Mouse (Mus musculus) kidney, embryonic 16.5 days (tissue): ENCODE data around the gene B9d1. TPM values are rescaled to one million over a fixed set of nuclear protein-coding genes. Genes with fewer than 3 reads are reported as not detected.

Experiments used
- ATAC-seq: fragments of 200-750 bp; cut with Nextera tagmentation; 2 replicates; pipeline ENCODE4 v1.8.0; 2017; ENCODE audit warnings: moderate TSS enrichment; ENCODE audit not compliant: low FRiP score, low TSS enrichment
- H3K27ac ChIP-seq: fragments of 300-500 bp; sonication (generic); 2 replicates; pipeline ENCODE4 v1.5.1; 2014; ENCODE audit warnings: low read length
- H3K27me3 ChIP-seq: fragments of 300-500 bp; sonication (generic); 2 replicates; pipeline ENCODE4 v1.6.1; 2014; ENCODE audit warnings: low read length, control low read depth, mixed read lengths; ENCODE audit not compliant: insufficient read depth
- H3K36me3 ChIP-seq: fragments of 300-500 bp; sonication (generic); 2 replicates; pipeline ENCODE4 v1.6.1; 2014; ENCODE audit warnings: low read length, control low read depth, mixed read lengths; ENCODE audit not compliant: insufficient read depth
- H3K4me1 ChIP-seq: fragments of 300-500 bp; sonication (generic); 2 replicates; pipeline ENCODE4 v1.6.1; 2014; ENCODE audit warnings: low read length, control low read depth, mixed read lengths; ENCODE audit not compliant: insufficient read depth
- H3K4me2 ChIP-seq: fragments of 300-500 bp; sonication (generic); replicated peaks from 2 replicates; pipeline ENCODE4 v1.6.1; 2014; ENCODE audit warnings: low read depth, low read length
- H3K4me3 ChIP-seq: fragments of 300-500 bp; sonication (generic); 2 replicates; pipeline ENCODE4 v1.5.1; 2014; ENCODE audit warnings: mild to moderate bottlenecking, low read length
- H3K9ac ChIP-seq: fragments of 300-500 bp; sonication (generic); replicated peaks from 2 replicates; pipeline ENCODE4 v1.6.1; 2014; ENCODE audit warnings: low read length
- H3K9me3 ChIP-seq: fragments of 300-500 bp; sonication (generic); 2 replicates; pipeline ENCODE4 v1.6.1; 2016; ENCODE audit warnings: low read length, control low read depth
- WGBS: fragments of 180-500 bp; shearing (Covaris S2); extraction: QIAGEN DNeasy Blood & Tissue Kit; methylation state at CpG from one replicate; pipeline ENCODE4 v1.1.7; 2014; 5-methylcytosine and 5-hydroxymethylcytosine counted together
- polyA plus RNA-seq: library from polyadenylated mRNA; unstranded; fragments of >200 nt; fragmentation: Nextera tagmentation; extraction: Ambion mirVana; gene quantifications from 2 replicates; pipeline ENCODE4 v1.2.1, GENCODE M21; 2015

The B9d1 gene
- polyA plus RNA-seq, 1 experiment from 2014 or later = 53.8 TPM

DNA sequence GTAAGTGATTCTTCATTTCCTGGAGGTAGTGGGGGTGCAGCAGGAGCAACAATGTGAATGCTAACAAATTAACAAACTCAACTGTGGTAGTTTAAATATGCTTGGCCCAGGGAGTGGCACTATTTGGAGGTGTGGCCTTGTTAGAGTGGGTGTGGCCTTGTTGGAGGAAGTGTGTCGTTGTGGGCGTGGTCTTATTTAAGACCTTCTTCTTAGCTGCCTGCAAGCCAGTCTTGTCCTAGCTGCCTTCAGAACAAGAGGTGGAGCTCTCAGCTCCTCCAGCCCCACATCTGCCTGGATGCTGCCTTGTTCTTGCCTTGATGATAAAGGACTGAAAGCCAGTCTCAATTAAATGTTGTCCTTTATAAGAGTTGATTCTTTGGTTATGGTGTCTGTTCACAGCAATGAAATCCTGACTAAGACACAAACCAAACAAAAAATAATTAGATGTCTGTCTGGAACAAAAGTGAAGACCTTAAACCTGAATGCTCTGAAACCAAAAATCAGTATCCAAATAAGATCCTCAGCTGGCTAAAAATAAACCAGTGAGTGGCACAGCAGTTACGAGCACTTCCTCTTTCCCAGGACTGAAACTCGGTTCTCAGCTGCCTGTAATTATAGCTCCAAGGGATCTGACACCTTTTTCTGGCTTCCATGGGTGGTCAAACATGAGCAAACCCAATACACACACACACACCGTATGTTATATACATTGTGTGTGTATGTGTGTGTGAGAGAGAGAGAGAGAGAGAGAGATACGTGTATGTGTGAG lies 6.0 kb upstream of the B9d1 start:
- Histone ChIP-seq H3K27ac (no peak overlapping the region), H3K4me2 (no peak overlapping the region), H3K36me3 (no peaks in the 10 kb centered on the region), H3K9ac (no peak overlapping the region), H3K4me3 (no peak overlapping the region), H3K9me3 (no peaks in the 10 kb centered on the region), H3K4me1 (peaks cover 5% of the 10 kb centered on the region; the same call in 1 of the 2 replicates), H3K27me3 (no peaks in the 10 kb centered on the region)
- no peak for ATAC-seq
- 61% methylated on average over 6 of the region's 6 CpGs for WGBS

DNA sequence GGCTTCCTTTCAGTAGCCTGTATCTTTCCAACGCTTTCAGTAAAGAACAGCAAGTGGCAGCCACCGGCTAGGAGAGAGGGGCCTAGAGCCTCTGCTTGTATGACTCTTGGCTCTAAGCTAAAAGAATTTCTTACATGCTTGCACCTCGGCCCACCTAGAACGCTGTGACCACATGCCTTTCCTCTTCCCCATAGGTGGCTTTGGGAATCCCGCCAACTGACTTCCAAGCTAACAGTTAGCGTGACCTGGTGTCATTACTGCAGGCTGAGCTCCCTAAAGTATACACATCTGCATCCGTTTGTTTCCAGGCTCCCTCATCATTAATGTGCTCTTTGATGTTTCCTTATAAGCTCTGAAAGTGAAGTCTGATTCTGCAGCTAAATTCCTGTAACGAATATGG lies 1.0 kb upstream of the B9d1 start:
- no peak for ATAC-seq
- H3K27me3 ChIP-seq = no peaks in the 10 kb centered on the region
- no peak overlapping the region for H3K4me2 ChIP-seq
- H3K27ac ChIP-seq = no peak overlapping the region
- H3K4me3 ChIP-seq = no peak overlapping the region
- no peaks in the 10 kb centered on the region for H3K36me3 ChIP-seq
- no peak overlapping the region for H3K9ac ChIP-seq
- H3K4me1 ChIP-seq = peaks cover 8% of the 10 kb centered on the region
- H3K9me3 ChIP-seq = no peaks in the 10 kb centered on the region
- WGBS = 70% methylated on average over 8 of the region's 8 CpGs

GRCm38 (mm10) chr11:61514953-61515352 lies 10.0 kb downstream of the B9d1 start:
- H3K27me3 ChIP-seq = no peaks in the 10 kb centered on the region
- no peaks in the 10 kb centered on the region for H3K4me1 ChIP-seq
- 46% methylated on average over 3 of the region's 3 CpGs for WGBS
- no peak for ATAC-seq
- no peak overlapping the region for H3K4me3 ChIP-seq
- no peak overlapping the region for H3K4me2 ChIP-seq
- no peak overlapping the region for H3K27ac ChIP-seq
- peaks cover 25% of the 10 kb centered on the region for H3K36me3 ChIP-seq
- no peaks in the 10 kb centered on the region for H3K9me3 ChIP-seq
- H3K9ac ChIP-seq = no peak overlapping the region

DNA sequence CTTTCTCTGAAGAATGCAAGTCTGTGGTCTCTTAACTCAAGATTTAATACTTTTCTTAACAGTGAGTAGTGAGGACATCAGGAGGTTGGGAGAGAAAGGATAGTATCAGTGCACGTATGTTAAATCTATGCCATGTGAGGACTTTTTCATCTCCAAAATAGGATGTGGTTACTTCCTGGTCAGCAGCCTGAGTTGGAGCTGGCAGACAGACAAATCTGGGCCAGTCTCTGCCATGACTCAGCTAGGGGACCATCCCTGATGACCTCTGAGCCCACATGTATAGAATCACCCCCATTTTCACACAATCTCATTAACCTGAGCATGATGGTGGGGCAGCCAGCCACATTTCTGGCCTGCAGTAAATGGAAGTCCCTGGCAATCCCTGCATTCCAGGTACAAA lies 13.0 kb downstream of the B9d1 start:
- peaks cover 50% of the 10 kb centered on the region; the same call in 1 of the 2 replicates for H3K36me3 ChIP-seq
- H3K27me3 ChIP-seq = no peaks in the 10 kb centered on the region
- H3K9me3 ChIP-seq = no peaks in the 10 kb centered on the region
- 82% methylated on average over 1 of the region's 1 CpGs for WGBS
- no peak overlapping the region for H3K9ac ChIP-seq
- no peaks in the 10 kb centered on the region for H3K4me1 ChIP-seq
- no peak overlapping the region for H3K4me2 ChIP-seq
- H3K4me3 ChIP-seq = no peak overlapping the region
- H3K27ac ChIP-seq = no peak overlapping the region
- no peak for ATAC-seq

DNA sequence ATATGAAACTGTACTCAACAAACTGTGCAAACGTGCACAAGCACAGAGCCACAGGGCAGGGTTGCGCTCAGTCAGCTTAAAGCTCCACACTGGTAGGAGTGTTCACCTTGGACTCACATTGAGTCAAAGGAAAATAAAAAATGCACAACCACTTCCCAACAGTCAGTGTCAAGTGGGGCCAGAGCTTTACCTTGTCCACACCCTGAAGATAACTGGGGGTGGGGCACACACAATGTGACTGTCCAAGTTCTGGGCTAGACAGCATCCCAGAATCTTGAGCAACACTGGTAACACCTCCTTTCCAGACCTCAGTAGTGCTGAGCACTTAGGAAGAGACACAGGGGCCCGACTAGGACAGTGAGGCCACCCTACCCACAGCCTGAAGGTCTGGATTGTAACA lies 13.9 kb downstream of the B9d1 start:
- Histone ChIP-seq H3K9ac (no peak overlapping the region), H3K4me1 (no peaks in the 10 kb centered on the region), H3K4me3 (no peak overlapping the region), H3K27me3 (no peaks in the 10 kb centered on the region), H3K4me2 (no peak overlapping the region), H3K9me3 (no peaks in the 10 kb centered on the region), H3K36me3 (peaks cover 53% of the 10 kb centered on the region; the same call in 1 of the 2 replicates), H3K27ac (no peak overlapping the region)
- no peak for ATAC-seq
- WGBS = 92% methylated on average over 3 of the region's 3 CpGs

GRCm38 (mm10) chr11:61519484-61520107 lies 14.7 kb downstream of the B9d1 start:
- H3K9me3 ChIP-seq = no peaks in the 10 kb centered on the region
- peaks cover 50% of the 10 kb centered on the region; the same call in 1 of the 2 replicates for H3K36me3 ChIP-seq
- no peak overlapping the region for H3K27ac ChIP-seq
- H3K27me3 ChIP-seq = no peaks in the 10 kb centered on the region
- WGBS = 85% methylated on average over 3 of the region's 3 CpGs
- H3K9ac ChIP-seq = no peak overlapping the region
- no peak overlapping the region for H3K4me3 ChIP-seq
- no peak overlapping the region for H3K4me2 ChIP-seq
- H3K4me1 ChIP-seq = no peaks in the 10 kb centered on the region
- no peak for ATAC-seq

DNA sequence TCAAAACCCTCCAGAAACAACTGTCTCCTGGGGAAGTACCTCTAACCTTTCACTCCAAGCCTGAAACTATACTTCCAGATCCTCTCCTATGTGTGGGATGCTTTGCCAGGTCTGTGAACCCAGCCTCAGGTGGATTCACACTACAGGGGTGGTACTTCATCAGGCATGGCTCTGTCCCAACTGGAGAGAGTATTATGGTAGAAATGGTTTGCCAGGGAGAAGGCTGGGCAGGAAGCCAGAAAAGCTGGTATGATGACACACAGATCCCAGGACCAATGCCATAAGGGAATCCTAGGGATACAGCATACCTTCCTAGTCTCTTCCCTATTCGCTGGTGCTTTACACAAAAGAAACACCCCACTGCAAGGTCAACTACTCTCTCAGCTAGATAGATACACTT lies 21.9 kb downstream of the B9d1 start:
- 90% methylated on average over 1 of the region's 1 CpGs for WGBS
- H3K36me3 ChIP-seq = peaks cover 17% of the 10 kb centered on the region; the same call in 1 of the 2 replicates

DNA sequence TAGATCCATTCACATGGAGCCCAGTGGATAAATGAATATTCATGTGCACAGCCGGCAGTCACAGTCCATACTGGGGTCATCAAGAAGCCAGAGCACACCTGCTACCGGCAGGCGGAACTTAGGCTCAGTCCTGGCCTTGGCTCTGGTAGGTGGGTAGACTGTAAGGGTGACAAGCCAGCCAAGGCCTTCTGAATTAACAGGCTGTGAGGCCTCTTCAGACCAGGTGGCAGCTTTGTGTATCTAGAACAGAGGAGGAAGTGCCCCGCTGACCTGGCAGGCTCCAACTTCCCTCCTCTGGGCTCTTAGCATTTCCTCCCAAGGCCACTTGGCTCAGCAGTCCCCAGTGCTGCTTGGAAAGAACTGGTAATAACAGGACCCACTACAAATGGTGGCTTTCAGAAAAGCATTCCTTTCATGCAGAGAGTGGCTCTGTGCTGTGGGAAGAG lies 24.3 kb downstream of the B9d1 start:
- Histone ChIP-seq H3K4me3 (no peak overlapping the region), H3K4me1 (peaks cover 3% of the 10 kb centered on the region), H3K27me3 (no peaks in the 10 kb centered on the region), H3K4me2 (no peak overlapping the region), H3K27ac (peak overlapping the region; percentile 52), H3K36me3 (peaks cover 14% of the 10 kb centered on the region; the same call in 1 of the 2 replicates), H3K9ac (no peak overlapping the region), H3K9me3 (no peaks in the 10 kb centered on the region)
- 45% methylated on average over 4 of the region's 4 CpGs for WGBS
- peak; percentile 67 for ATAC-seq

More for the DNA sequence above, 21.9 kb downstream of the B9d1 start:
- no peak for ATAC-seq
- Histone ChIP-seq H3K4me3 (no peak overlapping the region), H3K27ac (no peak overlapping the region), H3K4me2 (no peak overlapping the region), H3K9ac (no peak overlapping the region), H3K9me3 (no peaks in the 10 kb centered on the region), H3K4me1 (peaks cover 3% of the 10 kb centered on the region), H3K27me3 (no peaks in the 10 kb centered on the region)

- WGBS = 96% methylated on average over 2 of the region's 2 CpGs
- no peak overlapping the region for H3K9ac ChIP-seq
- peak overlapping the region; percentile 43; the same call in 1 of the 2 replicates for H3K27ac ChIP-seq
- H3K4me3 ChIP-seq = no peak overlapping the region
- H3K9me3 ChIP-seq = no peaks in the 10 kb centered on the region
- peaks cover 3% of the 10 kb centered on the region for H3K4me1 ChIP-seq
- peaks cover 9% of the 10 kb centered on the region; the same call in 1 of the 2 replicates for H3K36me3 ChIP-seq
- no peak overlapping the region for H3K4me2 ChIP-seq
- ATAC-seq = no peak
- H3K27me3 ChIP-seq = no peaks in the 10 kb centered on the region
Observed at GRCm38 (mm10) chr11:61532820-61533219, 27.9 kb downstream of the B9d1 start.

- H3K4me3 ChIP-seq = no peak overlapping the region
- 0 out of 2 replicates have a peak, but pooled peaks have one; percentile 54 for ATAC-seq
- H3K9ac ChIP-seq = no peak overlapping the region
- H3K27me3 ChIP-seq = no peaks in the 10 kb centered on the region
- H3K4me2 ChIP-seq = no peak overlapping the region
- H3K36me3 ChIP-seq = peaks cover 9% of the 10 kb centered on the region; the same call in 1 of the 2 replicates
- peaks cover 3% of the 10 kb centered on the region for H3K4me1 ChIP-seq
- WGBS = 76% methylated on average over 5 of the region's 5 CpGs
- H3K27ac ChIP-seq = peak overlapping the region; percentile 43; the same call in 1 of the 2 replicates
- no peaks in the 10 kb centered on the region for H3K9me3 ChIP-seq
Observed at GRCm38 (mm10) chr11:61533571-61533970, 28.6 kb downstream of the B9d1 start.
